Mouse (Mus musculus): Measurements from ENCODE around the gene Cdc37l1.

DNA sequence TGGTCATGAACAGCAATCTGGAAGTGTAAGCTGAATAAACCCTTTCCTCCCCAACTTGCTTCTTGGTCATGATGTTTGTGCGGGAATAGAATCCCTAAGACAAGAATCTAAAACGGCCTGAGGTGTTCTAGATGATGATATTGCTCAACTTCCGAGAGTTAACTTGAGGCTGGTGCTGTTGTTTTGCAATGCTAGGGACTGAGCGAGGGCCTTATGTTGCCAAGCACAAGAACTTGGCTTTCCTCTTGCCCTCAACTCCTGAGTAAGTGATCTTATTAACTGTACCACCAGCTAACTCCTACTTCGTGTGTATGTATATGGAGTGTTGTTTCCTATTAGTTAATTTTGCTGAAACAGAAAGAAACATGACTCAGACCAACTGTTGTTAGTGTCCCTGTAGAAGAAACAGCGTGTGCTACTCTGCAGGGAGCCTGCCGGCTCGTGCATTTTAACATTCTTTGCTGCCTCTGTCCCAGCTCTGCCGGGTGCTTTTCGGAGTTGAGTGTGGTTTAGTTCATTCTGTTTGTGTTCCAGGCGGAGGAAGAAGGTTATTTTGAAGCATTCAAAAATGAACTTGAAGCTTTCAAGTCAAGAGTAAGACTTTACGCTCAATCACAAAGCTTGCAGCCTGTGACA is 21.3 kb downstream of the Cdc37l1 start:
- TF ChIP-seq CTCF (IDR thresholded peaks at IDR 0.05 in 2 of 3, conservative IDR thresholded peaks at IDR 0.05 in 1 of 3; ENCODE audit: control insufficient read depth in 1 of 3, insufficient read depth in 1 of 3, low read depth in 2 of 3, low read length in 3 of 3, poor library complexity in 1 of 3, severe bottlenecking in 1 of 3) = no peak
- no peak for TF ChIP-seq POLR2A (IDR thresholded peaks at IDR 0.05; ENCODE audit: control insufficient read depth in 1 of 2, insufficient read depth in 1 of 2, low read depth in 1 of 2, low read length in 2 of 2, poor library complexity in 1 of 2)
- TF ChIP-seq HCFC1 (IDR thresholded peaks at IDR 0.05; ENCODE audit: low read depth, low read length) = no peak
- no peak for TF ChIP-seq ZMIZ1 (IDR thresholded peaks at IDR 0.05; ENCODE audit: low read depth, low read length)
- TF ChIP-seq UBTF (IDR thresholded peaks at IDR 0.05; ENCODE audit: borderline replicate concordance, insufficient read depth, low read depth, low read length) = no peak
- no peak for TF ChIP-seq TAL1 (IDR thresholded peaks at IDR 0.05; ENCODE audit: low read length)
- TF ChIP-seq POLR2AphosphoS5 (IDR thresholded peaks at IDR 0.05; ENCODE audit: borderline replicate concordance, low read depth, low read length) = no peak
- TF ChIP-seq USF1 (IDR thresholded peaks at IDR 0.05; ENCODE audit: low read depth, low read length) = no peak
- TF ChIP-seq ZKSCAN1 (IDR thresholded peaks at IDR 0.05; ENCODE audit: low read depth, low read length) = no peak
- no peak for TF ChIP-seq SMC3 (IDR thresholded peaks at IDR 0.05; ENCODE audit: low read depth, low read length)
- TF ChIP-seq MYC (IDR thresholded peaks at IDR 0.05; ENCODE audit: low read depth, low read length) = no peak
- no peak for TF ChIP-seq EP300 (IDR thresholded peaks at IDR 0.05; ENCODE audit: low read depth in 1 of 2, low read length in 2 of 2)
- TF ChIP-seq E2F4 (IDR thresholded peaks at IDR 0.05; ENCODE audit: borderline replicate concordance, low read depth, low read length) = no peak
